Mouse (Mus musculus) limb, embryonic 12.5 days (tissue): ENCODE measurements around the gene Gng8. TPM values are rescaled to one million over a fixed set of nuclear protein-coding genes. Genes with fewer than 3 reads are reported as not detected.

Experiments used
- ATAC-seq: fragments of 200-750 bp; cut with Nextera tagmentation; 2 replicates; pipeline ENCODE4 v1.8.0; 2017; ENCODE audit warnings: low read depth, moderate TSS enrichment; ENCODE audit not compliant: insufficient number of reproducible peaks, insufficient read depth, low FRiP score, low TSS enrichment
- H3K27ac ChIP-seq: fragments of 300-500 bp; sonication (generic); 2 replicates; pipeline ENCODE4 v1.5.1; 2016; ENCODE audit warnings: mild to moderate bottlenecking, moderate library complexity
- H3K27me3 ChIP-seq: fragments of 300-500 bp; sonication (generic); 2 replicates; pipeline ENCODE4 v1.6.1; 2016; ENCODE audit warnings: mild to moderate bottlenecking, moderate library complexity
- H3K36me3 ChIP-seq: fragments of 300-500 bp; sonication (generic); 2 replicates; pipeline ENCODE4 v1.6.1; 2016; ENCODE audit warnings: mild to moderate bottlenecking, moderate library complexity
- H3K4me1 ChIP-seq: fragments of 300-500 bp; sonication (generic); replicated peaks from 2 replicates; pipeline ENCODE4 v1.6.1; 2016
- H3K4me2 ChIP-seq: fragments of 300-500 bp; sonication (generic); 2 replicates; pipeline ENCODE4 v1.6.1; 2016; ENCODE audit warnings: mild to moderate bottlenecking, moderate library complexity
- H3K4me3 ChIP-seq: fragments of 300-500 bp; sonication (generic); replicated peaks from 2 replicates; pipeline ENCODE4 v1.5.1; 2016; ENCODE audit warnings: mild to moderate bottlenecking
- H3K9ac ChIP-seq: fragments of 300-500 bp; sonication (generic); replicated peaks from 2 replicates; pipeline ENCODE4 v1.6.1; 2016; ENCODE audit warnings: mild to moderate bottlenecking, moderate library complexity
- H3K9me3 ChIP-seq: fragments of 300-500 bp; sonication (generic); 2 replicates; pipeline ENCODE4 v1.6.1; 2016; ENCODE audit warnings: mild to moderate bottlenecking, moderate library complexity
- WGBS: fragments of 180-500 bp; shearing (Covaris S2); methylation state at CpG from one replicate; pipeline ENCODE4 v1.1.7; 2016; 5-methylcytosine and 5-hydroxymethylcytosine counted together
- polyA plus RNA-seq: library from polyadenylated mRNA; unstranded; fragments of >200 nt; fragmentation: Nextera tagmentation; extraction: Ambion mirVana; gene quantifications from 2 replicates; pipeline ENCODE4 v1.2.1, GENCODE M21; 2016

The Gng8 gene
- polyA plus RNA-seq, 1 experiment from 2014 or later, result 13.2 TPM

DNA sequence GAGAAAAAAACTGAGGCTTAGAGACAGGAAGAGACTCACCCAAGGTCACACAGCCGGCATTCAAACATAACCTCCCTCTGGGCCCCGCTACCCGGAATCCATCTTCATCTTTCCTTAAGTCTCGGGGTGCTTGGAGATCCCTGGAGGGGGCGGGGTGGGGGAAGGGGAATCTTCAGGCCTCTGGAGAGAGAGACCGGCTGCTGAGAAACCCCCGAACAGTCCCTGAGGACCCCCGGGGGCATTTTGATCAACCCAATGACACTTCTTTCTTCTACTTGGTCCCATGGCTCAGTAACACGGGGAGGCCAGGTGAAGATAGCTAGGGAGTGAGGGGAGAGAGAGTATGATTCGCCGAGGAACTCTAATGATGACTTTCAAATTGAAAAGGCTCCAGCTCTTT is 15.6 kb upstream of the Gng8 start:
- peak overlapping the region; percentile 88 for H3K4me3 ChIP-seq
- WGBS, result 5% methylated on average over 11 of the region's 11 CpGs
- no peak for ATAC-seq
- peaks cover 28% of the 10 kb centered on the region for H3K4me1 ChIP-seq
- no peaks in the 10 kb centered on the region for H3K9me3 ChIP-seq
- peak overlapping the region; percentile 92 for H3K9ac ChIP-seq
- no peaks in the 10 kb centered on the region for H3K27me3 ChIP-seq
- peak overlapping the region; percentile 96 for H3K27ac ChIP-seq
- peaks cover 31% of the 10 kb centered on the region for H3K36me3 ChIP-seq
- peak overlapping the region; percentile 83 for H3K4me2 ChIP-seq

DNA sequence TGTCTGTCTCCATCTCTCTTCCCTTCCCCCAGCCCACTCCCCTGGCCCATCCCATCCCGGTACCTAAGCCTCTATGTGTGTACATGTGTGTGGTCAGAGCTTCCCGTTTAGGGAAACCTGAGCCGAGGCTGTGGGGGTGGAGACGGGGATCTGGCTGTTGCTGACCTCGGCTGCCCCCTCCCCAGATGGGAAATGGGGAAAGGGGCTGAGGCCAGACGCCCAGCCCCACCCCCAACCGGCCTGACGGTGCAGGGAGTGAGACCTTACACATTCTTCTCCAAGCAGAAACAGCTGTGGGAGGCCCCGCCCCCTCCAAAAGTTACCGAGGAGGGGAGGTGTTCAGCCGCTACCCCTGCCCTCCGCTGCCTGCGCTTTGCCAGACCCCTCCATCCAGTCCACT is 15.0 kb upstream of the Gng8 start:
- ATAC-seq, result peak; percentile 61
- Histone ChIP-seq H3K36me3 (peaks cover 31% of the 10 kb centered on the region), H3K4me3 (peak overlapping the region; percentile 88), H3K4me2 (peak overlapping the region; percentile 83), H3K27me3 (no peaks in the 10 kb centered on the region), H3K4me1 (peaks cover 28% of the 10 kb centered on the region), H3K27ac (peak overlapping the region; percentile 96), H3K9ac (peak overlapping the region; percentile 92), H3K9me3 (no peaks in the 10 kb centered on the region)
- WGBS, result 1% methylated on average over 13 of the region's 13 CpGs

DNA sequence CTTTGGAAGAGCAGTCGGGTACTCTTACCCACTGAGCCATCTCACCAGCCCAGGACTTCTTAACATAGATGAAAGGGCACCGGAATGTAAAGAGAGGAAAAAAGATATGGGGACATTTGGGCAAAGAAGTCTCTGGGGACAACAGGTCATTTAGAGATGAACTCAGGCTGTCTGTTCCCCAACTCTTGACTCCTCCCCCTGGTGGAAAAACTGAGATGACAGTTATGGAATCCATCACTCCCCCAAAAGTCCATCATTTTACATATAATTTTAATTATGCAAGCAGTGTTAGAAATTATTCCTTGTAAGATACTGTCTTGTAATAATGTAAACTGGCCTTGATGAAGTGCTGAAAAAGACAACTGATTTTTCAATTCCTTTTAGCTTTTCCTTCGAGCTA is 13.9 kb upstream of the Gng8 start:
- H3K27ac ChIP-seq, result no peak overlapping the region
- H3K27me3 ChIP-seq, result no peaks in the 10 kb centered on the region
- H3K9ac ChIP-seq, result no peak overlapping the region
- 0 out of 2 replicates have a peak, but pooled peaks cover 5% of the 10 kb centered on the region for H3K9me3 ChIP-seq
- H3K4me1 ChIP-seq, result peaks cover 28% of the 10 kb centered on the region
- H3K4me2 ChIP-seq, result peak overlapping the region; percentile 83; the same call in 1 of the 2 replicates
- 78% methylated on average over 3 of the region's 3 CpGs for WGBS
- H3K36me3 ChIP-seq, result peaks cover 37% of the 10 kb centered on the region
- no peak for ATAC-seq
- H3K4me3 ChIP-seq, result no peak overlapping the region

GRCm38 (mm10) chr7:16879796-16880547 is 11.6 kb upstream of the Gng8 start:
- Histone ChIP-seq H3K4me2 (peak overlapping the region; percentile 39), H3K9me3 (peaks cover 11% of the 10 kb centered on the region), H3K4me1 (peaks cover 28% of the 10 kb centered on the region), H3K27me3 (0 out of 2 replicates have a peak, but pooled peaks cover 7% of the 10 kb centered on the region), H3K9ac (0 out of 2 replicates have a peak overlapping the region, but pooled peaks have one; percentile 18), H3K36me3 (peaks cover 60% of the 10 kb centered on the region), H3K27ac (peak overlapping the region; percentile 95), H3K4me3 (0 out of 2 replicates have a peak overlapping the region, but pooled peaks have one; percentile 9)
- ATAC-seq, result 0 out of 2 replicates have a peak, but pooled peaks have one; percentile 8
- 17% methylated on average over 9 of the region's 9 CpGs for WGBS

- peaks cover 17% of the 10 kb centered on the region for H3K9me3 ChIP-seq
- H3K4me1 ChIP-seq, result peaks cover 28% of the 10 kb centered on the region
- peak overlapping the region; percentile 95 for H3K27ac ChIP-seq
- 13% methylated on average over 5 of the region's 5 CpGs for WGBS
- H3K4me3 ChIP-seq, result 0 out of 2 replicates have a peak overlapping the region, but pooled peaks have one; percentile 9
- peaks cover 66% of the 10 kb centered on the region for H3K36me3 ChIP-seq
- peak overlapping the region; percentile 39 for H3K4me2 ChIP-seq
- ATAC-seq, result no peak
- H3K9ac ChIP-seq, result peak overlapping the region; percentile 23; the same call in 1 of the 2 replicates
- 0 out of 2 replicates have a peak, but pooled peaks cover 11% of the 10 kb centered on the region for H3K27me3 ChIP-seq
These were observed 11.0 kb upstream of the Gng8 start for GRCm38 (mm10) chr7:16880615-16881014.

GRCm38 (mm10) chr7:16883162-16883561 is 8.4 kb upstream of the Gng8 start:
- H3K4me3 ChIP-seq, result no peak overlapping the region
- WGBS, result 88% methylated on average over 6 of the region's 6 CpGs
- H3K9ac ChIP-seq, result no peak overlapping the region
- ATAC-seq, result no peak
- peaks cover 22% of the 10 kb centered on the region for H3K4me1 ChIP-seq
- peaks cover 17% of the 10 kb centered on the region; the same call in 1 of the 2 replicates for H3K27me3 ChIP-seq
- peaks cover 26% of the 10 kb centered on the region for H3K9me3 ChIP-seq
- peaks cover 88% of the 10 kb centered on the region for H3K36me3 ChIP-seq
- no peak overlapping the region for H3K27ac ChIP-seq
- H3K4me2 ChIP-seq, result no peak overlapping the region

- Histone ChIP-seq H3K36me3 (peaks cover 88% of the 10 kb centered on the region), H3K9me3 (peaks cover 26% of the 10 kb centered on the region), H3K4me1 (peaks cover 16% of the 10 kb centered on the region), H3K4me2 (no peak overlapping the region), H3K27ac (no peak overlapping the region), H3K9ac (no peak overlapping the region), H3K27me3 (peaks cover 17% of the 10 kb centered on the region; the same call in 1 of the 2 replicates), H3K4me3 (no peak overlapping the region)
- ATAC-seq, result no peak
- 52% methylated on average over 4 of the region's 4 CpGs for WGBS
These were observed 7.3 kb upstream of the Gng8 start for GRCm38 (mm10) chr7:16884334-16884733.

GRCm38 (mm10) chr7:16885271-16885776 is 6.3 kb upstream of the Gng8 start:
- Histone ChIP-seq H3K27me3 (peaks cover 17% of the 10 kb centered on the region; the same call in 1 of the 2 replicates), H3K9me3 (peaks cover 26% of the 10 kb centered on the region), H3K4me3 (peak overlapping the region; percentile 29), H3K27ac (peak overlapping the region; percentile 41; the same call in 1 of the 2 replicates), H3K4me2 (peak overlapping the region; percentile 36), H3K36me3 (peaks cover 87% of the 10 kb centered on the region), H3K4me1 (peaks cover 15% of the 10 kb centered on the region), H3K9ac (no peak overlapping the region)
- WGBS, result 22% methylated on average over 76 of the region's 95 CpGs
- ATAC-seq, result no peak

DNA sequence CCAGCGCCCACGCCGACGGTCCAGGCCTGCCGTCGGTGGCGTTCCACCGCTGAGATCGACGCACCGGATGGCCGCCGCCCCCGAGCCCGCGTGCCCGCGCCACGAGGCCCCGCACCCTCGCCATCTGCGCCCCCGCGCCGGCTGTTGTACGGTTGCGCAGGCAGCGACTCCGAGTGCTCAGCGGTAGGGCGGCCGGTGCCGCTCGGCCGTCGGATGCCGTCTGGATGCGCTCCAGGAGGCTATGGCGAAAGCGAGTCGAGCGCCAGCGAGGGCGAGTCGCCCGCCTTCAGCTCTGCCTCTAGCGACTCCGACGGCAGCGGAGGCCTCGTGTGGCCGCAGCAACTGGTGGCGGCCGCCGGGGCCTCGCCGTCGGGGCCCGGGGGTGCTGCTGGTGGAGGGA is 5.7 kb upstream of the Gng8 start:
- peaks cover 26% of the 10 kb centered on the region for H3K9me3 ChIP-seq
- peaks cover 15% of the 10 kb centered on the region for H3K4me1 ChIP-seq
- 0 out of 2 replicates have a peak overlapping the region, but pooled peaks have one; percentile 17 for H3K27ac ChIP-seq
- peaks cover 85% of the 10 kb centered on the region for H3K36me3 ChIP-seq
- ATAC-seq, result no peak
- H3K4me3 ChIP-seq, result peak overlapping the region; percentile 29
- no peak overlapping the region for H3K4me2 ChIP-seq
- peaks cover 17% of the 10 kb centered on the region; the same call in 1 of the 2 replicates for H3K27me3 ChIP-seq
- no peak overlapping the region for H3K9ac ChIP-seq
- WGBS, result 56% methylated on average over 59 of the region's 59 CpGs

DNA sequence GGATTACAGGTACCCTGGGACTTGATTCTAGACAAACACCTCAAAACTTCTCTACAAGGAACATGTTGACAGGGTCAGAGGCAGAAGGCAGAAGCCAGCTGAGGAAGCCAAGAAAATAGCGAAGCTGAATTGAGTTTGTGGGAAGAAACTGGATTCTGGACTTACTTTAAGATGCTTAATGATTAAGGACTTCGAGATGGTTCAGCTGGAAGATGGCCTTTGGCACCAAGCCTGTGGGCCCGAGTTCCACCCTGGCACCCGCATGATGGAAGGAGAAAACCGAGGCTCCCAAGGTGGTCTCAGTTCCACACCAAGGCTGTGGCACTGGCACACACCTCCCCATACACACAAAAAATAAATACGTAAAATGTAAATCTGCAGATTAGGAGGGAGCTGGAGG is 1.1 kb upstream of the Gng8 start:
- H3K4me1 ChIP-seq, result peaks cover 58% of the 10 kb centered on the region
- ATAC-seq, result no peak

GRCm38 (mm10) chr7:16890944-16891343 is 642 bp upstream of the Gng8 start:
- Histone ChIP-seq H3K27ac (peak overlapping the region; percentile 98), H3K9me3 (peaks cover 6% of the 10 kb centered on the region), H3K4me3 (peak overlapping the region; percentile 40), H3K4me2 (peak overlapping the region; percentile 68), H3K4me1 (peaks cover 59% of the 10 kb centered on the region), H3K9ac (peak overlapping the region; percentile 45), H3K36me3 (peaks cover 35% of the 10 kb centered on the region), H3K27me3 (peaks cover 9% of the 10 kb centered on the region; the same call in 1 of the 2 replicates)
- peak; percentile 79 for ATAC-seq
- 0% methylated on average over 23 of the region's 23 CpGs for WGBS

More for the DNA sequence above, 1.1 kb upstream of the Gng8 start:
- Histone ChIP-seq H3K9me3 (peaks cover 10% of the 10 kb centered on the region), H3K27me3 (peaks cover 13% of the 10 kb centered on the region; the same call in 1 of the 2 replicates), H3K27ac (peak overlapping the region; percentile 98), H3K4me3 (peak overlapping the region; percentile 40), H3K36me3 (peaks cover 39% of the 10 kb centered on the region), H3K9ac (peak overlapping the region; percentile 45), H3K4me2 (peak overlapping the region; percentile 68)
- 11% methylated on average over 6 of the region's 6 CpGs for WGBS
